Mouse (Mus musculus) liver, postnatal 0 days (tissue): ENCODE data around the gene Fam228b.
"Not testable (repeated sequence)": the region's sequence is repeated elsewhere in the genome, so short reads cannot be mapped to it uniquely, and the experiment has no call there.

Source experiments
- CTCF ChIP-seq: sonication (generic); IDR thresholded peaks from 2 replicates; pipeline ENCODE4 v1.5.1; 2016; ENCODE audit warnings: antibody characterized with exemption, low read depth
- EP300 ChIP-seq: IDR thresholded peaks from 2 replicates; pipeline ENCODE4 v1.6.1; 2016; ENCODE audit warnings: antibody characterized with exemption, low read depth, mild to moderate bottlenecking

DNA sequence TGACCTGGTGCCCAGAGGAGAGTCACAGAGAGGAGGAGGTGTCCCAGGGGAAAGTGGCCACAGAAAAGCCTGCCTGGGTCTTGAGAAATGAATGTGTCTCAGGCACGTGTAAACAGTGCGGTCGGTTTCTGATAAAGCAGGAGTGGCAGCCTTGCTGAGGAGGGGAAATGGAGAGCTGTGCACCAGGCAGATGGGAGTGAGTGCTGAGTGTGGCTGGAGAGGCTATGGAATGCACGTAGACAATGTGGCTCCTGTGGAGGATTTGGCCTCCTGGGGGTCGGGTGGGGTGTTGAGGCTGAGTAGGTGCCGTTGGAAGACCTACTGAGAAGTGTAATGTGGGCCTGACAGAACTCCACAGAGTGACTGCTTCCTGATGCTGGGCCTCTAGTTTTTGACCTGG, 63.4 kb downstream of the Fam228b start:
- not testable (repeated sequence) for TF ChIP-seq CTCF, EP300
